Mouse (Mus musculus) forebrain, embryonic 14.5 days (tissue): Measurements from ENCODE around the gene Cwh43. TPM values are rescaled to one million over a fixed set of nuclear protein-coding genes. Genes with fewer than 3 reads are reported as not detected.

Experiments
- ATAC-seq: fragments of 200-750 bp; cut with Nextera tagmentation; 2 replicates; pipeline ENCODE4 v1.8.0; 2017; ENCODE audit warnings: mild to moderate bottlenecking, moderate library complexity
- DNase-seq: peaks from one replicate; pipeline ENCODE4 v3.0.0-alpha.2; 2015; ENCODE audit warnings: low spot score
- H3K27ac ChIP-seq: fragments of 300-500 bp; sonication (generic); 2 replicates; pipeline ENCODE4 v1.5.1; 2014; ENCODE audit warnings: low read depth, mild to moderate bottlenecking, control low read depth, low read length, moderate library complexity
- H3K27me3 ChIP-seq: fragments of 300-500 bp; sonication (generic); replicated peaks from 2 replicates; pipeline ENCODE4 v1.6.1; 2014; ENCODE audit warnings: low read length, control low read depth, mixed read lengths; ENCODE audit not compliant: control insufficient read depth, insufficient read depth
- H3K36me3 ChIP-seq: fragments of 300-500 bp; sonication (generic); 2 replicates; pipeline ENCODE4 v1.6.1; 2014; ENCODE audit warnings: low read length, control low read depth; ENCODE audit not compliant: control insufficient read depth, insufficient read depth
- H3K4me1 ChIP-seq: fragments of 300-500 bp; sonication (generic); 2 replicates; pipeline ENCODE4 v1.6.1; 2014; ENCODE audit warnings: antibody characterized with exemption, low read length, control low read depth; ENCODE audit not compliant: control insufficient read depth, insufficient read depth
- H3K4me2 ChIP-seq: fragments of 300-500 bp; sonication (generic); 2 replicates; pipeline ENCODE4 v1.6.1; 2014; ENCODE audit warnings: mild to moderate bottlenecking, control low read depth, low read length
- H3K4me3 ChIP-seq: fragments of 300-500 bp; sonication (generic); 2 replicates; pipeline ENCODE4 v1.5.1; 2014; ENCODE audit warnings: low read depth, low read length, control low read depth
- H3K9ac ChIP-seq: fragments of 300-500 bp; sonication (generic); 2 replicates; pipeline ENCODE4 v1.6.1; 2014; ENCODE audit warnings: mild to moderate bottlenecking, low read length, control low read depth, moderate library complexity
- H3K9me3 ChIP-seq: fragments of 300-500 bp; sonication (generic); replicated peaks from 2 replicates; pipeline ENCODE4 v1.6.1; 2016; ENCODE audit warnings: low read length, control low read depth, mixed read lengths; ENCODE audit not compliant: control insufficient read depth
- WGBS: fragments of 180-500 bp; shearing (Covaris S2); extraction: QIAGEN DNeasy Blood & Tissue Kit; methylation state at CpG from one replicate; pipeline ENCODE4 v1.1.7; 2014; 5-methylcytosine and 5-hydroxymethylcytosine counted together
- polyA plus RNA-seq: library from polyadenylated mRNA; unstranded; fragments of >200 nt; fragmentation: Nextera tagmentation; extraction: Ambion mirVana; gene quantifications from 2 replicates; pipeline ENCODE4 v1.2.1, GENCODE M21; 2014

The Cwh43 gene
- polyA plus RNA-seq, 1 experiment from 2014 or later = not detected

DNA sequence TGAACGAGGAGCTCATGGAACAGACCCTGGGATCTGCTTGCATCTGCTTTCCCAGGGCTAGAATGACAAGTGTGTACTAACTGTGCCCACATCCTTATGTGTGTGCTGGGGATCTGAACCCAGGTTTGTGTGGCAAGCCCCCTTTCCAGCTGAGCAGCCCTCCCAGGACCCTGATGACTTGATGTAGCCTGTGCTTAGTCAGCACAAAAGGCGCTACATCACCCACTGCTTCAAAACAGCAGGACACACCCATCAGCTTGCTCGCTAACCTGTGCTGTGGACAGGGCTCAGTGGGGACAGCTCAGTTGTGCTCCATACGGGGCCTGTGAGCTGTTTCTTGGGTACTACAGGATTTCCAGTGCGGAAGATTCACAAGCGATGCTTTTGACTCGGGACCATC lies 28.9 kb downstream of the Cwh43 start:
- Histone ChIP-seq H3K9me3 (no peaks in the 10 kb centered on the region), H3K4me2 (no peak overlapping the region), H3K4me1 (no peaks in the 10 kb centered on the region), H3K27ac (no peak overlapping the region), H3K27me3 (no peaks in the 10 kb centered on the region), H3K9ac (no peak overlapping the region), H3K4me3 (no peak overlapping the region), H3K36me3 (no peaks in the 10 kb centered on the region)
- DNase-seq = no peak
- 81% methylated on average over 7 of the region's 7 CpGs for WGBS
- ATAC-seq = no peak

DNA sequence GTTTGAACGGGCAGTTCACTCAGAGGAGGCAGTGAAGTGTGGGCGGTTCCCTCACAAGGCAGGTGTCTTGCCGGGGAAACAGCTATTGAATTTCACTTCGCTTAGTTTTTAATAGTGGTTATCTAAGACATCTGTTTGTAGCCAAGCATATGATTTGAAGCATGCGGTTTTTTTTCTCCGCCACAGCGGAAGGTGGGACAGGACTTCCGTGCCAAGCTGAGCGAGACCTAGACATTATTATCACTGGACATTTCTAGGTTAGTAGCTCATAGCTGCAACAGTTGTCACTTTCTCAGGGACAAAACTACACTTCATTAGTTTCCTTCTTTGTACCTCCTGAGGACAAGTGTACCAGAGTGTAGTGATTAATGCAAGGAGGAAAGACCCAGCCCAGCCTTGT lies 36.3 kb downstream of the Cwh43 start:
- H3K9me3 ChIP-seq = no peaks in the 10 kb centered on the region
- no peaks in the 10 kb centered on the region for H3K4me1 ChIP-seq
- H3K27ac ChIP-seq = no peak overlapping the region
- ATAC-seq (no peak), DNase-seq (no peak)
- no peak overlapping the region for H3K4me2 ChIP-seq
- no peaks in the 10 kb centered on the region for H3K27me3 ChIP-seq
- H3K9ac ChIP-seq = no peak overlapping the region
- WGBS = 78% methylated on average over 9 of the region's 9 CpGs
- H3K36me3 ChIP-seq = no peaks in the 10 kb centered on the region
- no peak overlapping the region for H3K4me3 ChIP-seq

DNA sequence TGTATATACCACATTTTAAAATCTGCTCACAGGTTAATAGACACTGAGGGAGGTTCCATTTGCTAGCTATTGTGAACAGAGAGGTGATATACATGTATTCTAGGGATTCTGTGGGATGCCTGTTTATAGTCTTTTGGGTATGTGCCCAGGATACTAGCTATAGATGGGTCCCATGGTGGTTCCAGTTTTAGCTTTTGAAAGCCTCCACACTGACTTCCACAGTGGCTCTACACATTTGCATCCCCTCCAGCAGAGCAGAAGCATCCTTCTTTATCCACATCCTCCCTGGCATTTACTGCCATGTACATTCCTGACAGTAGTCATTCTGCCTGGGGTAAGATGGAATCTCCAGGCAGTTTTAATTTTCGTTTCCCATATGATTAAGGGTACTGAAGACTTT lies 44.4 kb downstream of the Cwh43 start:
- no peak overlapping the region for H3K4me3 ChIP-seq
- ATAC-seq = no peak
- H3K9me3 ChIP-seq = no peaks in the 10 kb centered on the region
- H3K36me3 ChIP-seq = no peaks in the 10 kb centered on the region
- no peak overlapping the region for H3K27ac ChIP-seq
- no peak for DNase-seq
- 73% methylated on average over 1 of the region's 1 CpGs for WGBS
- no peak overlapping the region for H3K9ac ChIP-seq
- no peaks in the 10 kb centered on the region for H3K4me1 ChIP-seq
- H3K27me3 ChIP-seq = no peaks in the 10 kb centered on the region
- no peak overlapping the region for H3K4me2 ChIP-seq

DNA sequence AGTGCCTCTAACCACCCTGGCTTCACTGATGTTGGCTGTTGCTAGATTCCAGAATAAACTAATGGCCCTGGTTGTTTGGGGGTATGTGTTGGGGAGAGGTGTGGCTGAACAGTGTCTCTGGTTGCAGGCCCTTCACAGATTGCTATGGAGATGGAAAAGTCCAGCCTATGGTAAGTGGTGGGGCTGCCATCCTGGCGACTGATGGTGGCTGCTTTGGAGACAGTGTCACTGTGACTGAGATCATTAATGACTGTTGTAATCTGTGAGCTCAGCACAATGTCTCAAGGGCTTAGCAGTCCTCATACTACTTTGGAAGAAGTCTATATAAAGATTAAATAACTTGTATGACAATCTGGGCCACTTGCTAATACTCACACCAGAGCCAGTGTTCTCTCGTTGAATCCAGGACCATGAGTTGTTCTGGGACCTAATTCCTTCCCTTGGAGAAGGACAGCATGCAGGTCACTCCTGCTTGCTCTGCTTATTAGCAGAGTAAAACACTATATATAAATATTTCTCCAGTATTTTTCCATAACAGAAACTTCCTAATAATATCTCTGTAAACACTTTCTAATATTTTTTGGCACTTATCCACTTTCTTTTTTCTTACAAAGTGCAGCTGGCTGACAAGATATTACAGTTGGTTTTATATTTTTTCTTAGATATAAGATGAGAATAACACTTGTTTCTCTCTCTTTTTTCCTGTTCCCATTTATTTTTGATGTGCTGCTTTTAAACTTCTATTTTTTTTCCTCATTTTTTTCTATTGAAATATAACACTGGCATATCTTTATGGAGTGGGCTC lies 48.8 kb downstream of the Cwh43 start:
- no peaks in the 10 kb centered on the region for H3K27me3 ChIP-seq
- H3K9ac ChIP-seq = no peak overlapping the region
- DNase-seq (no peak), ATAC-seq (no peak)
- H3K36me3 ChIP-seq = no peaks in the 10 kb centered on the region
- H3K9me3 ChIP-seq = no peaks in the 10 kb centered on the region
- no peaks in the 10 kb centered on the region for H3K4me1 ChIP-seq
- WGBS = 79% methylated on average over 2 of the region's 2 CpGs
- H3K4me2 ChIP-seq = no peak overlapping the region
- no peak overlapping the region for H3K4me3 ChIP-seq
- no peak overlapping the region for H3K27ac ChIP-seq

DNA sequence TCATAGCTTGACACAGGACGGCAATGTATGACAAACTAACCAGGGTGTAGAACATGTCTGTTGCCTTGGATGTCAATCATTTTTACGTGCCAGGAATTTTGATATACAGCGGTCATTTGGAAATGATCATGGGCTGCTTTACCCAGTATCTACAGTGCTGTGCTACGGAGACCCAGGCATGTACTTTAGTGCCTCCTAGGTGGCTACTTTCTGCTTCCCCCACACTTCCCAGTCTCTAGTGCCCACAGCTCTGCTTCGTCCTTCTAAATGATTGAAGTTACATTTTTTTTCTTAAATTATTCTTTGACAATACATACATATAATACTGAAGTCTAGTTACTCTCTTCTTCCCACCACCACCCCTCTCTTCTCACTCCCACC lies 49.4 kb downstream of the Cwh43 start:
- 87% methylated on average over 5 of the region's 5 CpGs for WGBS
- no peak for DNase-seq

DNA sequence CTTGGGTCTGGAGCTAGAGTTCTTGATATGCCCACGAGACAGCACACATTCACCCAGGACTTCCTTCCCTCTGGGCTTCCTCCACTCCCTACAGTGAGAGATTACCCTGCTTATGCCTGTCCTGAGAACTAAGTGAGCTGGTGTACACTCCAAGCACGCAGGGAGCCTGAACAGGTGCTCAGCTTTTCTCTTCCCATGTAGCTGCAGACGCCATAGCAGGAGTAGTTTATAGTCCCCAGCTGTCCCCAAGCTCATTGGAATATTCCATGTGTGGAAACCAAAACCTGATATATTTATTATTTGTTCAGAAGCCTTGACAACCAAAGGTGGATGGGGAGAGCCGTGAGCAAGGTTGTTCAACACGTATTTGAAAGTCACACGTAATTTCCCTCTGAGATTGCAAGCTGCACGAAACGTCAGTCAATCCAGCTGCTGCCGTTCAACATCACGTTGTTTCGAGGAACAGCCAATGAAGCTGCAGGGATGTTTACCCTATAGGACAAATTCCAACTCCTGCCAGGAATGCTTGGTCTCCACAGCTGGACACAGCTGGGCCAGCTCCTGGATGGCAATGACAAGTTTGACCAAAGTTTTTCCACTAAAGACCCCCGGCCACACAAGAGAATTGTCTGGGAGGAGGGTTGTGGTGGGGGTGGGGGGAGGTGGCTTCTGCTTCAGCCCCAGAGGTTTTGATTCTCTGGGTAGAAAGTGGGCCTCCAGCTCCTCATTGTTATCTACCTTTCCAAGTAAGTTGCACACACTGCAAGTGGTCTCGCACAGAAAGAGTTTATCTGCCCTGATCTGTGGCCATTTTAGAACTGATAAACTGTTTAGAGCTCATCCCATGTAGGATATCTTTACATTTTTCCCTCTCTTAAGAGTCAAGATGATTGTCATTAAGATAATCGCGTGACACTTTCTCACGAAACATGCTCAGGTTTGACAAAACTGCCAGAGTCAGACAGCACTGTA lies 62.9 kb downstream of the Cwh43 start:
- no peak overlapping the region for H3K9ac ChIP-seq
- no peaks in the 10 kb centered on the region for H3K27me3 ChIP-seq
- no peak overlapping the region for H3K4me2 ChIP-seq
- no peak for DNase-seq
- no peak overlapping the region for H3K4me3 ChIP-seq
- no peak overlapping the region for H3K27ac ChIP-seq
- no peaks in the 10 kb centered on the region for H3K4me1 ChIP-seq
- H3K36me3 ChIP-seq = no peaks in the 10 kb centered on the region
- no peak for ATAC-seq
- no peaks in the 10 kb centered on the region for H3K9me3 ChIP-seq
- WGBS = 91% methylated on average over 16 of the region's 16 CpGs

More for the DNA sequence above, 49.4 kb downstream of the Cwh43 start:
- Histone ChIP-seq H3K9me3 (no peaks in the 10 kb centered on the region), H3K4me1 (no peaks in the 10 kb centered on the region), H3K27ac (no peak overlapping the region), H3K27me3 (no peaks in the 10 kb centered on the region), H3K4me2 (no peak overlapping the region), H3K4me3 (no peak overlapping the region), H3K36me3 (no peaks in the 10 kb centered on the region), H3K9ac (no peak overlapping the region)
- ATAC-seq = no peak

DNA sequence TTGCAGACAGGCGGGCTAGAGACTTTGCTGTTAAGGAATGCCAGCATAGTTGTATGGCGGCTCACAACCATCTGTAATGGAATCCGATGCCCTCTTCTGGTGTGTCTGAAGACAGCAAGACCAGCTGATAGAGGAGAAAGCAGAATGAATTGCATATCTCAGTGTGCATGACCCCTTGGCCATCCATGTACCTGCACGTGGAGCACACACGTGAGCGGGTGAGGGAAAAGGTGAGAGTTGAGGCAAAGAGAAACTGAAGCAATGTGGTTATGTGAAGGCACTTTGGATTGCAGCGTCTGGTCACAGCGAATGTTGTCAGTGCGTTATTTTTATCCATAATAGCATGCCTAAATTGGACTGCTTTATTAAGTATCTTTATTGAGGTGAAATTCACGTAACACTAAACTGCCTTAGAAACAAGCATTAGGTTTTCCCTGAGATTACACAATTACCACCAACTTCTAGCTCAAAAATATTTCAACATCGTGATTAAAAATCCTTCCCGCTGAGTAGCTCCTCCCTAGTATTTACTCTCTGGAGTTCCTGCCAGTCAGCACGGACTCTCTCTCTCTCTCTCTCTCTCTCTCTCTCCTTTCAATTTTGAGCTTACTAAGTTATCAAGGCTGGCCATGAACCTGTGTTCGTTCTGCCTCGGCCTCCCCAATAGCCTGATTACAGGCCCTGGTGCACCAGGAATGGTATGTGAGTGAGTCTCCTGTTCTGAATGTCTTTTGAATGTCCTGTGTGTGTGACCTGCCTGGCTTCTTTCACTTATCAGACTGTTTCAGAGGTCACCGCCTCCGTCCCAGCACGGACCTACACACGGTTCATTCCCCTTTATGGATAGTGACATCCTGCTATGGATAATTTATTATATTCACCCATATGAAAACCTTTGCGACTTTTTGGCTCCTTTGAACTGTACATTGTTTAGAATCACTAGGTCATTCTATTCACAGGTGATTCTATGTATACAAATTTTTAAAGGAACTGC lies 68.8 kb downstream of the Cwh43 start:
- H3K4me1 ChIP-seq = no peaks in the 10 kb centered on the region
- H3K4me2 ChIP-seq = no peak overlapping the region
- H3K27me3 ChIP-seq = no peaks in the 10 kb centered on the region
- H3K36me3 ChIP-seq = no peaks in the 10 kb centered on the region
- H3K4me3 ChIP-seq = no peak overlapping the region
- ATAC-seq = no peak
- no peak for DNase-seq
- no peaks in the 10 kb centered on the region for H3K9me3 ChIP-seq
- no peak overlapping the region for H3K9ac ChIP-seq
- 87% methylated on average over 20 of the region's 20 CpGs for WGBS
- H3K27ac ChIP-seq = no peak overlapping the region

DNA sequence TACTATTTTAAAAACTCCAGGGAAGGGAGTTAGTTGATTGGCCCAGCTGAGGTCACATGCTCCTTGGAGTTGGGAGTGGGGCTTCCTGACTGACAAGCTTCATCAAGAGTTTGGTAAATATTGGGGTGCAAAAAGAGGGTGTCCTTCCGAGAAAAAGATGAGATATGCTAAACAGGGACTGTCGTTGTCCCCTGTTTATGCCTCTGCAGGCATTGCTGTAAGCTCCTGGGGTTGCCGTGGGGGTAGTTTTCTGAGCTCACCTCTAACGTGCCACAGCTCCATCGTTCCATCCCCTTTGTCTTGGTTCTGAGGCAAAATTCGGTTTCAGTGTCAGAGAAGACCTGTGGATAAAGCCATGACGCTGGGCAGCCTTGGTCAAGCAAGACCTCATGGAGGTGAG lies 74.8 kb downstream of the Cwh43 start, which contains the start of gene Dcun1d4:
Dcun1d4 (plus strand) TSS at position 301 of the 400 bp plus-strand sequence.
- Histone ChIP-seq H3K27ac (no peak within 1 kb of the TSS), H3K9ac (no peak within 1 kb of the TSS), H3K36me3 (no peaks in the 10 kb centered on the region), H3K27me3 (no peaks in the 10 kb centered on the region), H3K4me1 (0 out of 2 replicates have a peak, but pooled peaks cover 2% of the 10 kb centered on the region), H3K4me2 (no peak within 1 kb of the TSS), H3K4me3 (no peak within 1 kb of the TSS), H3K9me3 (no peaks in the 10 kb centered on the region)
- DNase-seq (no peak), ATAC-seq (no peak)
- 86% methylated on average over 7 of the region's 7 CpGs for WGBS
